Mouse (Mus musculus): Measurements from ENCODE around the gene Faap100. TPM values are rescaled to one million over a fixed set of nuclear protein-coding genes. Genes with fewer than 3 reads are reported as not detected.
A peak's percentile ranks its signal among the peaks of the same experiment; 100 is the strongest.

Faap100 gene
- total RNA-seq, 2 experiments from 2014 or later: 15.2 to 15.3 TPM

GRCm38 (mm10) chr11:120378031-120378610, 443 bp downstream of the Faap100 start:
- no peak for DNase-seq (ENCODE audit: low spot score)
- intact Hi-C loops (cut with DNase I): loop anchor here (2.0 to 5.0 kb wide), 2 partner anchors 25 to 44 kb away; no protein-coding TSS in a partner anchor

GRCm38 (mm10) chr11:120377337-120377736, 1.2 kb downstream of the Faap100 start:
- DNase-seq (ENCODE audit: low spot score): no peak
- intact Hi-C loops (cut with DNase I): loop anchor here (5.0 kb wide), 1 partner anchor 45 kb away; no protein-coding TSS in a partner anchor

GRCm38 (mm10) chr11:120376302-120377160, 2.0 kb downstream of the Faap100 start:
- intact Hi-C loops (cut with DNase I): loop anchor here (5.0 kb wide), 1 partner anchor 46 kb away; no protein-coding TSS in a partner anchor
- DNase-seq (ENCODE audit: low spot score): no peak

- intact Hi-C loops (cut with DNase I): loop anchor here (5.0 kb wide), 1 partner anchor 47 kb away; no protein-coding TSS in a partner anchor
- DNase-seq (ENCODE audit: low spot score): no peak
These were observed 3.2 kb downstream of the Faap100 start for GRCm38 (mm10) chr11:120375324-120375723.

- intact Hi-C loops (cut with DNase I): no loop called here
- peak; percentile 48 for DNase-seq (ENCODE audit: low spot score)
These were observed 4.6 kb downstream of the Faap100 start for GRCm38 (mm10) chr11:120373820-120374586.

GRCm38 (mm10) chr11:120373025-120373424, 5.5 kb downstream of the Faap100 start:
- no peak for DNase-seq (ENCODE audit: low spot score)
- intact Hi-C loops (cut with DNase I): no loop called here

- intact Hi-C loops (cut with DNase I): loop anchor here (2.0 kb wide), 1 partner anchor 17 kb away; no protein-coding TSS in a partner anchor
- DNase-seq (ENCODE audit: low spot score): peak; percentile 47
These were observed 8.9 kb downstream of the Faap100 start for GRCm38 (mm10) chr11:120369656-120370055.

GRCm38 (mm10) chr11:120366443-120367027, 12.0 kb downstream of the Faap100 start:
- DNase-seq (ENCODE audit: low spot score): no peak
- intact Hi-C loops (cut with DNase I): no loop called here

GRCm38 (mm10) chr11:120362891-120363290, 15.7 kb downstream of the Faap100 start:
- intact Hi-C loops (cut with DNase I): no loop called here
- DNase-seq (ENCODE audit: low spot score): no peak

- no peak for DNase-seq (ENCODE audit: low spot score)
- intact Hi-C loops (cut with DNase I): no loop called here
These were observed 17.3 kb downstream of the Faap100 start, which contains the start of gene Fscn2 for GRCm38 (mm10) chr11:120361295-120361694. Gene Fscn2 (plus strand): TSS chr11:120361534.

GRCm38 (mm10) chr11:120360755-120361154, 17.8 kb downstream of the Faap100 start:
- intact Hi-C loops (cut with DNase I): no loop called here
- DNase-seq (ENCODE audit: low spot score): no peak

GRCm38 (mm10) chr11:120360062-120360461, 18.5 kb downstream of the Faap100 start:
- intact Hi-C loops (cut with DNase I): no loop called here
- no peak for DNase-seq (ENCODE audit: low spot score)

GRCm38 (mm10) chr11:120359391-120359790, 19.2 kb downstream of the Faap100 start:
- no peak for DNase-seq (ENCODE audit: low spot score)
- intact Hi-C loops (cut with DNase I): loop anchor here (5.0 kb wide), 1 partner anchor 63 kb away; no protein-coding TSS in a partner anchor

- peak; percentile 68 for DNase-seq (ENCODE audit: low spot score)
- intact Hi-C loops (cut with DNase I): loop anchor here (5.0 kb wide), 1 partner anchor 64 kb away; no protein-coding TSS in a partner anchor
These were observed 20.7 kb downstream of the Faap100 start for GRCm38 (mm10) chr11:120357791-120358401.

- intact Hi-C loops (cut with DNase I): loop anchor here (5.0 kb wide), 1 partner anchor 65 kb away; no protein-coding TSS in a partner anchor
- DNase-seq (ENCODE audit: low spot score): no peak
These were observed 21.7 kb downstream of the Faap100 start for GRCm38 (mm10) chr11:120356900-120357299.

- intact Hi-C loops (cut with DNase I): loop anchor here (5.0 kb wide), 1 partner anchor 66 kb away; no protein-coding TSS in a partner anchor
- no peak for DNase-seq (ENCODE audit: low spot score)
These were observed 22.2 kb downstream of the Faap100 start for GRCm38 (mm10) chr11:120356319-120356840.

- no peak for DNase-seq (ENCODE audit: low spot score)
- intact Hi-C loops (cut with DNase I): loop anchor here (5.0 kb wide), 1 partner anchor 67 kb away; no protein-coding TSS in a partner anchor
These were observed 23.1 kb downstream of the Faap100 start for GRCm38 (mm10) chr11:120355277-120356039.
